Mouse (Mus musculus) G1E (cell line): ENCODE results near the gene Tmem158. TPM values are rescaled to one million over a fixed set of nuclear protein-coding genes. Genes with fewer than 3 reads are reported as not detected.

ENCODE experiments used
- ATAC-seq: 2 replicates; pipeline ENCODE4 v1.8.0; 2016; ENCODE audit warnings: mild to moderate bottlenecking; ENCODE audit not compliant: insufficient number of reproducible peaks, poor library complexity, low FRiP score, severe bottlenecking; ENCODE audit errors: extremely low read depth
- DNase-seq: peaks from one replicate; pipeline ENCODE4 v3.0.0; 2012; ENCODE audit warnings: low spot score
- H3K27me3 ChIP-seq: 2 replicates; pipeline ENCODE4 v1.6.1; 2012; ENCODE audit warnings: mild to moderate bottlenecking, low read length, inconsistent platforms; ENCODE audit not compliant: insufficient read depth
- H3K36me3 ChIP-seq: replicated peaks from 2 replicates; pipeline ENCODE3; 2012; ENCODE audit warnings: mild to moderate bottlenecking, inconsistent platforms
- H3K4me1 ChIP-seq: 2 replicates; pipeline ENCODE4 v1.6.1; 2012; ENCODE audit warnings: low read depth, low read length, inconsistent platforms, mixed read lengths; ENCODE audit not compliant: insufficient read depth
- H3K4me3 ChIP-seq: 2 replicates; pipeline ENCODE4 v1.5.1; 2012; ENCODE audit warnings: low read depth, mild to moderate bottlenecking, inconsistent platforms, low read length, moderate library complexity, mixed read lengths
- H3K9me3 ChIP-seq: replicated peaks from 2 replicates; pipeline ENCODE4 v1.6.1; 2012; ENCODE audit warnings: inconsistent platforms
- CTCF ChIP-seq: IDR thresholded peaks from 2 replicates; pipeline ENCODE4 v1.5.1; 2012; ENCODE audit warnings: low read depth, low read length, inconsistent platforms, mixed read lengths
- GATA1 ChIP-seq: IDR thresholded peaks from 2 replicates; pipeline ENCODE4 v1.6.1; 2012; ENCODE audit warnings: borderline replicate concordance, low read length, inconsistent platforms, mixed read lengths
- GATA2 ChIP-seq: IDR thresholded peaks from 2 replicates; pipeline ENCODE4 v1.6.1; 2012; ENCODE audit warnings: low read depth, low read length, inconsistent platforms, borderline replicate concordance
- POLR2AphosphoS5 ChIP-seq: IDR thresholded peaks from 2 replicates; pipeline ENCODE4 v1.6.1; 2012; ENCODE audit warnings: low read depth, low read length, inconsistent platforms; ENCODE audit not compliant: insufficient replicate concordance
- TAL1 ChIP-seq: conservative IDR thresholded peaks from 2 replicates; pipeline ENCODE4 v1.6.1; 2012; ENCODE audit warnings: low read depth, low read length, inconsistent platforms, mixed read lengths
- polyA plus RNA-seq: library from polyadenylated mRNA; stranded (reverse); fragments of >175 nt; gene quantifications from 2 replicates; pipeline ENCODE4 v1.2.3, GENCODE M21; 2012
- total RNA-seq, 2 experiments: library from RNA; stranded (forward) in 1 of 2; stranded (reverse) in 1 of 2; fragments of 200-1000 nt in 1 of 2; fragments of >200 nt in 1 of 2; fragmentation: Nextera tagmentation in 1 of 2; gene quantifications; 2 replicates each; pipeline ENCODE4 v1.2.3; 2014 to 2017

Gene Tmem158
- total and polyA plus RNA-seq, 3 experiments: not detected

DNA sequence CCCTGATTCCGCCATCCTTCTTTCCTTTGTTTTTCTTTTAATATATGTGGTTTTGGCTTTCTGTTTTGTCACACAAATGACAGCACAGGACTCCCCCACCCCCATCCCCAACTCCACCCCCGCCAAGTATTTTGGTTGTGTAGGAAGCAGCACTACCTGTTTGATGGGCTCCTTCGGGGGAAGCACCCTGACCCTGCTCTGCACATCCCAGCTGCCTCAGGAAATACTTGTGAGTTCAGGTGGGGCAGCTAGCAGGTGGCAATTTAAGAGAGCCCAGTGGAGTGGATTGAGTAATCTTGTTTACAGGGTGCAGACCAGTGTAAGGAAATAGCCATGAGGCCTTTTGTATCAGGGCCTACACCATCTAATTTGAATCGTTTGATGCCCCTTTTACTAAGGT lies 30.7 kb downstream of the Tmem158 start:
- Histone ChIP-seq H3K4me3 (no peak overlapping the region), H3K36me3 (no peaks in the 10 kb centered on the region), H3K27me3 (peaks cover 5% of the 10 kb centered on the region; the same call in 1 of the 2 replicates), H3K4me1 (no peaks in the 10 kb centered on the region), H3K9me3 (no peaks in the 10 kb centered on the region)
- DNase-seq: no peak
- no peak for TF ChIP-seq TAL1
- TF ChIP-seq GATA1: no peak
- TF ChIP-seq POLR2AphosphoS5: no peak
- no peak for TF ChIP-seq CTCF
- no peak for TF ChIP-seq GATA2
- no peak for ATAC-seq

- peaks cover 3% of the 10 kb centered on the region; the same call in 1 of the 2 replicates for H3K27me3 ChIP-seq
- no peaks in the 10 kb centered on the region for H3K4me1 ChIP-seq
- DNase-seq: no peak
- ATAC-seq: no peak
- TF ChIP-seq CTCF (no peak), POLR2AphosphoS5 (no peak), GATA1 (no peak), TAL1 (no peak), GATA2 (no peak)
- H3K4me3 ChIP-seq: no peak overlapping the region
- no peaks in the 10 kb centered on the region for H3K9me3 ChIP-seq
- H3K36me3 ChIP-seq: no peaks in the 10 kb centered on the region
Observed at GRCm38 (mm10) chr9:123228671-123229070, 31.9 kb downstream of the Tmem158 start.

- DNase-seq (no peak), ATAC-seq (no peak)
- Histone ChIP-seq H3K27me3 (peaks cover 3% of the 10 kb centered on the region; the same call in 1 of the 2 replicates), H3K4me1 (no peaks in the 10 kb centered on the region), H3K4me3 (no peak overlapping the region), H3K36me3 (no peaks in the 10 kb centered on the region), H3K9me3 (no peaks in the 10 kb centered on the region)
- TF ChIP-seq POLR2AphosphoS5 (no peak), GATA2 (no peak), GATA1 (no peak), CTCF (no peak), TAL1 (no peak)
Observed at GRCm38 (mm10) chr9:123227106-123227750, 33.3 kb downstream of the Tmem158 start.

DNA sequence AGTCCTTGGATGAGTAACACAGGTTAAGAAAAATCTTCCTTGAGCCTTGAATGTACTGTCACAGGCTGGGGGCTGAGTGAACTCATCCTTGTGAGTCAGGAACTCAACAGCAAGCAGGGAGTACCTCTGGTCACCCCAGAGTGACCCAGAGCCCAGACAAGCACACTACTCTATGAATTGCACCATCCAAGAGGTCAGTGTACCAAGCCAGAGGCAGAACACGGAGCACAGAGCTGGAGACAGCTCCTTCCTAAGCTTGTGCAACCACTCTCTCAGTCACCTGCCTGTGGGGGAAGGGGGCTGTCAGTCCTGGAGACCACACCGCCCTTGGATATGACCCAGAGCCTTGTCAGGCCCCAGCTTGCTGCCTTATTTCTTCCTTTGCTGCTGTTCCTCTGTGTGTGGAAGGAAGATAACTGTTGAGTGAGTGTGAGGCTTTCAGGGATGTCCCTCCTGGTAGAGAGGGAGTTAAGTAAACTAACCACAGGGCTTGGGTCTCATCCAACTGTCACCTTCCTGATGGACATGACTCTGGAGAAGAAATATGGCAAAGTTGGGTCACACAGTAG lies 35.6 kb downstream of the Tmem158 start:
- Histone ChIP-seq H3K4me1 (no peaks in the 10 kb centered on the region), H3K4me3 (no peak overlapping the region), H3K27me3 (peaks cover 3% of the 10 kb centered on the region; the same call in 1 of the 2 replicates), H3K36me3 (no peaks in the 10 kb centered on the region), H3K9me3 (no peaks in the 10 kb centered on the region)
- TF ChIP-seq GATA1 (no peak), CTCF (no peak), GATA2 (no peak), POLR2AphosphoS5 (no peak), TAL1 (no peak)
- ATAC-seq (no peak), DNase-seq (no peak)

GRCm38 (mm10) chr9:123219826-123220225 lies 40.7 kb downstream of the Tmem158 start:
- H3K4me3 ChIP-seq: no peak overlapping the region
- TF ChIP-seq CTCF (no peak), POLR2AphosphoS5 (no peak), GATA2 (no peak), GATA1 (no peak), TAL1 (no peak)
- H3K9me3 ChIP-seq: no peaks in the 10 kb centered on the region
- no peaks in the 10 kb centered on the region for H3K36me3 ChIP-seq
- no peaks in the 10 kb centered on the region for H3K4me1 ChIP-seq
- no peak for DNase-seq
- ATAC-seq: no peak
- peaks cover 7% of the 10 kb centered on the region; the same call in 1 of the 2 replicates for H3K27me3 ChIP-seq

DNA sequence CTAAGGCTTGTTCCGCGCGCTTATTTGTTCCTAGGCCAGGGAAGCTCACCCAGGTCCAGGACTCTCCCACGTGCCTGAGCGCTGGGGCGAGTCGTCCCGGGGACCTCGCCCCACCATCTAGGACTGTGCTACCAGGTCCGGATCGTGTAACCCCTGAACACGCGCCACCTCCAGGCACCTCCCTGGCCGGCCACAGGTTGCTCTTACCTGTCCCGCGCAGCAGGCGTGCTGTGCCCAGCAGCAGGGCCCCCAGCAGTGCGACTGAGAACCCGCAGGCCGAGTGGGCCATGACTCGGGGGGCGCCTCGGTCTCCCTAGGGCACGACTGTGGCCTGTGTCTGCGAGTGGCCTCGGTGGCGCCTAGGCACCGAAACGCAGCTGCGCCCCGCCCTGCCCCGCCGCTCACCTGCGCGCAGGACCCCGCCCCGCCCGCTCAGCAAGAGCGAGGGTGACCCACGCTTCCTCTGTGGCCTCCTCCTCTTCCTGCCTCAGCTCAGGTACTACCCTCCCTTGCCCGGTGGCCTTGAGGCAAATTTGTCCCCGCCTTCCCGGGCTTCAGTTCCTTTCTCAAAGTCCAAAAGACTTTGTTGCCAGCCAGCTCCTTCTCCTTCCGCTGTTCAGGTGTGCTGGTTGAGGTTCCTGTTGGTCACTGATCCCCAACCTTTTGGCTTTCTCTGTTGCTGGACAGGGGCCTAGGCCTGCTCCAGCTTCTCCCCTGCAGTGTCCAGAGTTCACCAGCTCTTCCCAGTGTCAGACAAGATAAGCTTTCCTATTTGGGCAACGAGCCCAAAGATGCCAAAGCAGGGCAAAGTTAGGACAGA lies 44.7 kb downstream of the Tmem158 start, which contains the start of gene Cdcp1:
Gene Cdcp1 (minus strand): TSS at position 418 of the 820 bp plus-strand sequence.
- Histone ChIP-seq H3K36me3 (no peaks in the 10 kb centered on the region), H3K9me3 (no peaks in the 10 kb centered on the region), H3K4me1 (no peaks in the 10 kb centered on the region), H3K27me3 (peaks cover 10% of the 10 kb centered on the region; the same call in 1 of the 2 replicates), H3K4me3 (no peak within 1 kb of the TSS)
- TF ChIP-seq GATA2 (no peak), GATA1 (no peak), POLR2AphosphoS5 (no peak), CTCF (no peak), TAL1 (no peak)
- DNase-seq (no peak), ATAC-seq (no peak)
